Mouse (Mus musculus) hindbrain, embryonic 13.5 days (tissue): ENCODE data around the gene Jade2. TPM values are rescaled to one million over a fixed set of nuclear protein-coding genes. Genes with fewer than 3 reads are reported as not detected.
"Not testable (repeated sequence)": the region's sequence is repeated elsewhere in the genome, so short reads cannot be mapped to it uniquely, and the experiment has no call there.

Experiments
- ATAC-seq: fragments of 200-750 bp; cut with Nextera tagmentation; 2 replicates; pipeline ENCODE4 v1.8.0; 2017; ENCODE audit warnings: moderate TSS enrichment; ENCODE audit not compliant: low FRiP score
- H3K27ac ChIP-seq: fragments of 300-500 bp; sonication (generic); 2 replicates; pipeline ENCODE4 v1.5.1; 2015; ENCODE audit warnings: inconsistent platforms, mild to moderate bottlenecking, moderate library complexity
- H3K27me3 ChIP-seq: fragments of 300-500 bp; sonication (generic); 2 replicates; pipeline ENCODE4 v1.6.1; 2015; ENCODE audit warnings: mild to moderate bottlenecking, inconsistent platforms
- H3K36me3 ChIP-seq: fragments of 300-500 bp; sonication (generic); 2 replicates; pipeline ENCODE4 v1.6.1; 2015; ENCODE audit warnings: mild to moderate bottlenecking, inconsistent platforms
- H3K4me1 ChIP-seq: fragments of 300-500 bp; sonication (generic); replicated peaks from 2 replicates; pipeline ENCODE4 v1.6.1; 2015; ENCODE audit warnings: inconsistent platforms
- H3K4me2 ChIP-seq: fragments of 300-500 bp; sonication (generic); 2 replicates; pipeline ENCODE4 v1.6.1; 2015; ENCODE audit warnings: inconsistent platforms, mild to moderate bottlenecking, moderate library complexity
- H3K4me3 ChIP-seq: fragments of 300-500 bp; sonication (generic); 2 replicates; pipeline ENCODE4 v1.5.1; 2015; ENCODE audit warnings: mild to moderate bottlenecking, inconsistent platforms
- H3K9ac ChIP-seq: fragments of 300-500 bp; sonication (generic); 2 replicates; pipeline ENCODE4 v1.6.1; 2015; ENCODE audit warnings: mild to moderate bottlenecking, inconsistent platforms
- H3K9me3 ChIP-seq: fragments of 300-500 bp; sonication (generic); 2 replicates; pipeline ENCODE4 v1.6.1; 2016; ENCODE audit warnings: inconsistent platforms
- WGBS: fragments of 180-500 bp; shearing (Covaris S2); methylation state at CpG from one replicate; pipeline ENCODE4 v1.1.7; 2015; 5-methylcytosine and 5-hydroxymethylcytosine counted together
- polyA plus RNA-seq: library from polyadenylated mRNA; unstranded; fragments of >200 nt; fragmentation: Nextera tagmentation; extraction: Ambion mirVana; gene quantifications from 2 replicates; pipeline ENCODE4 v1.2.1, GENCODE M21; 2015

Jade2 gene
- polyA plus RNA-seq, 1 experiment from 2014 or later = 0.32 TPM

DNA sequence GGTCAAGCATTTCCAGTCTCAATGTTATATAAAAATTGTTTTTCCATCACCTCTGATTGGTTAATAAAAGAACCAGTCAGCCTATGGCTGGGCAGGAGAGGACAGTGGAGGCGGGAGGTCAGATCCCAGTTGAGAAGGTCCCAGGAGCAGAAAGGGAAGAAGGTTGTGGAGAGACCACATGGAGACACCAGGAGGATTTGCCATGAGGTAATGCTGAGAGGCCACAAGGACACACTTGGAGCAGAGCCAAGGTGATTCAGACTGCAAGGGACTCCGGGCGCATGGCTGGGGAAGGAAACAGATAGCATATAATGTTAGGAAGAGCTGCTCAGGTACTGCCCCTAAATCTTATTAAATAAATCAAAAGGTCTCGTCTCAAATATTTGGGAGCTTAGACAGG, 61.2 kb downstream of the Jade2 start:
- H3K36me3 ChIP-seq = peaks cover 17% of the 10 kb centered on the region
- ATAC-seq = no peak
- no peaks in the 10 kb centered on the region for H3K9me3 ChIP-seq

DNA sequence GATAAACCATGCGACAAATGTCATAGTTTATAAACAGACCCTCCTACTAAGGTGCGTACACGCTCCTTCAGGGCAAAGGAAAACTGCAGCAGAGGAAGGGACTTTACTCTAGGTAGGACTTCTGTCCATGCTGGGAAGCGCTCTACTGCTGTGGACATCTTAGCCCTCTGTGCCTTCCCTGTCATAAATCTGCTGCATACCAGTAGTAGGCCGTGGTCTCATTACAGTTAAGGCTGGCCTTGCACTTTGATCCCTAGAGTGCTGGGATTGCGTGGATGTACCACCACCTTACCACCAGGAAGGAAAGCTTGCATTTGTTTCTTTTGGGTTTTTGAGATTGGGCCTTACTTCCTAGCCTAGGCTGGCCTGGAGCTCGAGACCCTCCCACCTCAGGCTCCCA, 66.8 kb downstream of the Jade2 start:
- H3K4me2 ChIP-seq = no peak overlapping the region
- no peak for ATAC-seq
- no peaks in the 10 kb centered on the region for H3K4me1 ChIP-seq
- H3K9me3 ChIP-seq = no peaks in the 10 kb centered on the region
- H3K27ac ChIP-seq = no peak overlapping the region
- no peaks in the 10 kb centered on the region for H3K27me3 ChIP-seq
- WGBS = 96% methylated on average over 7 of the region's 7 CpGs
- no peak overlapping the region for H3K4me3 ChIP-seq
- no peak overlapping the region for H3K9ac ChIP-seq
- H3K36me3 ChIP-seq = peaks cover 70% of the 10 kb centered on the region

More for the DNA sequence above, 61.2 kb downstream of the Jade2 start:
- Histone ChIP-seq H3K4me3 (no peak overlapping the region), H3K4me2 (no peak overlapping the region), H3K9ac (no peak overlapping the region), H3K27ac (no peak overlapping the region), H3K4me1 (no peaks in the 10 kb centered on the region), H3K27me3 (no peaks in the 10 kb centered on the region)
- 87% methylated on average over 4 of the region's 4 CpGs for WGBS

DNA sequence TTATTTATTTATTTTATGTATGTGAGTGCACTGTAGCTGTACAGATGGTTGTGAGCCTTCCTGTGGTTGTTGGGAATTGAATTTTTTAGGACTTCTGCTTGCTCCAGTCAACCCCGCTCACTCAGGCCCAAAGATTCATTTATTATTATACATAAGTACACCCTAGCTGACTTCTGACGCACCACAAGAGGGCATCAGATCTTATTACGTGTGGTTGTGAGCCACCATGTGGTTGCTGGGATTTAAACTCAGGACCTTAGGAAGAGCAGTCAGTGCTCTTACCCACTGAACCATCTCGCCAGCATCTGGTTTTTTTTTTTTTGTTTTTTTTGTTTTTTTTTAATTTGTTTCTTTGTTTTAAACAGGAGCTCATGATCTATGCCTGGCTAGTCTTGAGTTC, 67.7 kb downstream of the Jade2 start:
- not testable (repeated sequence) for ATAC-seq, H3K4me3 ChIP-seq, H3K4me1 ChIP-seq, H3K9me3 ChIP-seq, H3K4me2 ChIP-seq, H3K27me3 ChIP-seq, H3K27ac ChIP-seq, H3K9ac ChIP-seq
- WGBS = 86% methylated on average over 4 of the region's 4 CpGs
- H3K36me3 ChIP-seq = peaks cover 75% of the 10 kb centered on the region

DNA sequence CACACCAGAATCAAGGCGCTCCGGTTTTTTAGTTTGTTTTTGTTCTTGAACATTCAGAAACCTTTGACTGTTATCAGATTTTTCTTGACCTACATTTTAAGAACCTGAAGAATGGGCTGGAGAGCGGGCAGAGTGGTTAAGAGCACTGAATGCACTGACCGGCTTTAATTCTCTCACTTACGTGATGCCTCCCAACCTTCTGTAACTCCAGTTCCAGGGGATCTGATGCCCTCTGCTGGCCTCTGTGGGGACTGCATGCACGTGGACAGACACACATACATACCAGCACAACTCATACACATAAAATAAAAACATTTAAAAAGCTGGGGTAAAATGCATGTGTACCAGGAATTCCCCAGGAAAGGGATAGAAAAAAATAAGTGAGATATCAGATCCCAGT, 71.5 kb downstream of the Jade2 start:
- no peak overlapping the region for H3K9ac ChIP-seq
- no peak for ATAC-seq
- no peaks in the 10 kb centered on the region for H3K27me3 ChIP-seq
- 93% methylated on average over 6 of the region's 6 CpGs for WGBS
- peaks cover 87% of the 10 kb centered on the region for H3K36me3 ChIP-seq
- H3K4me1 ChIP-seq = no peaks in the 10 kb centered on the region
- no peak overlapping the region for H3K4me2 ChIP-seq
- H3K9me3 ChIP-seq = no peaks in the 10 kb centered on the region
- H3K27ac ChIP-seq = no peak overlapping the region
- H3K4me3 ChIP-seq = no peak overlapping the region

DNA sequence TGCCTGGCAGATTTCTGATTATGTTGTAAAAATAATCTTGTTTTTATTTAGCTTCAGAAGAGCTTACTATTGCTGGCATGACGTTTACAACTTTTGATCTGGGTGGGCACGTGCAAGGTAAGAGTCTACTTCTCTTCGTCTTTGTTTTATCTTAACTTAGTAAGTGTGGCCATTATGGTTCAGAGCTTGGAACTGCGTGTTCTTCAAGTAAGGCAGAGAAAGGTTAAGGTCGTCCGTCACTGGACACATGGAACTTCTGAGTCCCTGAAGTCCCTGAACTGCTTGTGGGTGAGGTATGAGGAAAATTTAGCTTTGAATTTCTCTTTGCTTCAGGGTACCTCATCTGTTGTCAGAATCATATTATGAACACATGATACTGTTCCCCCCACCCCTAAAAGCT, 74.7 kb downstream of the Jade2 start:
- Histone ChIP-seq H3K27me3 (no peaks in the 10 kb centered on the region), H3K9me3 (no peaks in the 10 kb centered on the region), H3K36me3 (peaks cover 70% of the 10 kb centered on the region), H3K4me1 (no peaks in the 10 kb centered on the region), H3K4me3 (no peak overlapping the region), H3K4me2 (no peak overlapping the region), H3K27ac (no peak overlapping the region), H3K9ac (no peak overlapping the region)
- no peak for ATAC-seq
- 98% methylated on average over 6 of the region's 6 CpGs for WGBS

DNA sequence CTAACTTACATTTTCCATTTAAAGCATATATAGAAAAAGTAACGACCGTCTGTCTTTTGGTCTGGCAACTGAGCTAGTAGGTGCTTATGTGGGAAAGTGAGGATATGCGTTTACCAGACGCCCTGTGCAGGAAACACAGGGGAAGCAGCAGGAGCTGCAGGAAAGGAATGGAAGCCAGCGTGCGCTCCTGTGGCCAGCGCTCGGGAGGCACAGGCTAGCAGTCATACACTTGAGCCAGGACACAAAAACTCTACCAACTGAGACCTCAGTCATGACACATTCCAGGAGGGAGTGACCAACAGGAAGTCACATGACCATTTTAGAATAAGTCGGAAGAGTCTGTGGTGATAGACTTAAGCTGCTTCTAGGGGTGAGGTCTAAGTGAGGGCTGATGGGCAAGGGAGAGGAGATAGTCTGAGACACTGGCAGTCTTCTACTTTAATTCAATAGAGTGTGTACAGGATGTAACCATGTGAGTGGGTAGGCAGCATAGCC, 76.6 kb downstream of the Jade2 start:
- no peak overlapping the region for H3K4me2 ChIP-seq
- no peaks in the 10 kb centered on the region for H3K4me1 ChIP-seq
- WGBS = 94% methylated on average over 9 of the region's 9 CpGs
- no peak overlapping the region for H3K9ac ChIP-seq
- H3K27me3 ChIP-seq = no peaks in the 10 kb centered on the region
- H3K27ac ChIP-seq = no peak overlapping the region
- no peaks in the 10 kb centered on the region for H3K9me3 ChIP-seq
- H3K36me3 ChIP-seq = peaks cover 54% of the 10 kb centered on the region
- ATAC-seq = no peak
- no peak overlapping the region for H3K4me3 ChIP-seq

DNA sequence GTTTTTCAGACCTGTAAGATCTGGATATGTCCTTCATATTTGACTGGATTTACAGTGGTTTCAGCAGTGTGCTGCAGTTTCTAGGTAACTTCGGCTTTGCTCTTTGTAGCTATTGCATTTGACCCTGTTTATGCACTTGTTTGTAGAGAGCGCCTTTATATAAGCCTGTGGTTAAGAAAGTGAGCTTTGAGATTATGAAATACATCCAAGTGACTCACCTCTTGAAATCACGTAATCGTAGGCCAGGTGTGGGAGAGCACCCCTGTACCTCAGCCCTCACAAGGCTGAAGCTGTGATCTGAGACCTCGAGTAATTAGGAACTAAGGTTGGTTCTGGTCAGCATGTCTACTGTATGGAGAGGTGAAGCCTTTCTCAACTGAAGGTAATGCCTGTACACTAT, 80.0 kb downstream of the Jade2 start:
- ATAC-seq = no peak
- no peaks in the 10 kb centered on the region for H3K9me3 ChIP-seq
- no peaks in the 10 kb centered on the region for H3K4me1 ChIP-seq
- peaks cover 29% of the 10 kb centered on the region for H3K36me3 ChIP-seq
- no peak overlapping the region for H3K27ac ChIP-seq
- no peaks in the 10 kb centered on the region for H3K27me3 ChIP-seq
- 95% methylated on average over 5 of the region's 5 CpGs for WGBS
- no peak overlapping the region for H3K4me3 ChIP-seq
- H3K4me2 ChIP-seq = no peak overlapping the region
- no peak overlapping the region for H3K9ac ChIP-seq

DNA sequence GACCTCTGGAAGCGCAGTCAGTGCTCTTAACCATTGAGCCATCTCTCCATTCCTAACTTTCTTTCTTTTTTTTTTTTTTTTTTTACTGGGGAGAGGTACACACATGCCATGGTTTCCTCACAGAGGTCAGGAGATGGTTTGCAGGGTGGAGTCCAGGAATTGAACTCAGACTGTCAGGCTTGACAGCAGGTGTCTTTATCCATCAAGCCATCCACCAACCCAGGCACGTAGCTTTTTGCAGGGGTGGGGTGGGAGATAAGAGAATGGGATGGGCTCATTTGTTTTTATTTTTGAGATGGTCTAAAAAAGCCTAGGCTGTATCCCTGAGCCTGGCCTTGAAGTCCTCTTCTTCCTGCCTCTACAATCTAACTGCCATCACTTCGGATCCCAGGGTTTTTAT, 81.9 kb downstream of the Jade2 start:
- Histone ChIP-seq H3K4me2 (no peak overlapping the region), H3K4me3 (no peak overlapping the region), H3K9ac (no peak overlapping the region), H3K9me3 (no peaks in the 10 kb centered on the region), H3K4me1 (no peaks in the 10 kb centered on the region), H3K27me3 (no peaks in the 10 kb centered on the region), H3K36me3 (peaks cover 10% of the 10 kb centered on the region), H3K27ac (no peak overlapping the region)
- ATAC-seq = no peak
- 93% methylated on average over 3 of the region's 3 CpGs for WGBS

DNA sequence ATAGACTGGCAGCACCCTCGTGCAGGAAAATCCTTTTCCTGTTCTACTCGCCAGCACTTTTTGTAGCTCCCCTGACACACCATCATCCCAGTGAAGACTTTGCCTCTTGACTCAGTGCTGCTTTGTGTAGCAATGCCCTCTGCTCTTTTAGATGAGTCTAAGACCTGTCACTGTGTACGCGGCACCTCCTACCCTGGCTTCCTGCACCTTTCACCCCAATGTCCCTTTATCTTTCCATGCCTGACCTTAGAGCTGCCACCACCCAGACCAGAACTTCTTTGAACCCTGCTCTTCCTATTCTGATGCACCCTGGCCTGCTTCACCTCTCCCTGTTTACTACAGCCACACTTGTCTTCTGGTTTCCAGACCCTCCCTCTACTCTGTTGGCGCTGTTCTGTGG, 89.2 kb downstream of the Jade2 start:
- H3K27me3 ChIP-seq = no peaks in the 10 kb centered on the region
- ATAC-seq = no peak
- H3K9me3 ChIP-seq = no peaks in the 10 kb centered on the region
- peaks cover 21% of the 10 kb centered on the region for H3K4me1 ChIP-seq
- no peak overlapping the region for H3K9ac ChIP-seq
- H3K4me2 ChIP-seq = no peak overlapping the region
- H3K4me3 ChIP-seq = no peak overlapping the region
- WGBS = 73% methylated on average over 5 of the region's 5 CpGs
- no peak overlapping the region for H3K27ac ChIP-seq
- peaks cover 3% of the 10 kb centered on the region; the same call in 1 of the 2 replicates for H3K36me3 ChIP-seq

DNA sequence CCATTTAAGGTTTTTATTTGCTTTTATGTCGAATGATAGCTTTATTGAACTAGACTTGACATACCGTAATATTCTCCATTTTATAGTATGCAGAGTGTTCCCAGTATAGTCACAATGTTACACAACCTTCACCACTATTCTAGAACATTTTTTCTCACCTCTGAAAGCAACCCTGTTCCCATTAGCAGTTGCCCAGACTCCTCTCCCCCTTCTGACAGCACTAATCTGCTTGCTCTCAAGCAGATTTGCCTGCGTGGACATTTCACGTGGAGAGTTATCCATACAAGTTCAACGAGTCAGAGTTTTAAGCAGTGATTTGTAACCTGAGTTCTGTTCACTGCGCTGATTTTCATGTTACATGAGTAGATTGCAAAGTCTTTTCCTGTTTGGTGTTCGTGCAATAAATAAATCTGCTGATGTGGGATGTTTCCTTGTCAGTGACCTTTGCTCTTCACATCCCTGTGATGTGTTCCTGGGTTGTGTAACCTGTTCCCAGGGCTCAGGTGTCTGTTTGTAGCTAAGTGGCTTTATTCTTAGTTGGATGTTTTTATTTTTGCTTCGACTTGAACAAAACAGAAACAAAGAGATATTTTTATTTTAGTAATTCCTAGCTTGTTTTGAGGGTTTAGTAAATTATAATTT, 89.8 kb downstream of the Jade2 start:
- Histone ChIP-seq H3K36me3 (peaks cover 3% of the 10 kb centered on the region; the same call in 1 of the 2 replicates), H3K4me1 (peaks cover 25% of the 10 kb centered on the region), H3K4me2 (no peak overlapping the region), H3K27me3 (no peaks in the 10 kb centered on the region), H3K9me3 (no peaks in the 10 kb centered on the region), H3K9ac (no peak overlapping the region), H3K4me3 (no peak overlapping the region), H3K27ac (no peak overlapping the region)
- 87% methylated on average over 8 of the region's 8 CpGs for WGBS
- no peak for ATAC-seq

DNA sequence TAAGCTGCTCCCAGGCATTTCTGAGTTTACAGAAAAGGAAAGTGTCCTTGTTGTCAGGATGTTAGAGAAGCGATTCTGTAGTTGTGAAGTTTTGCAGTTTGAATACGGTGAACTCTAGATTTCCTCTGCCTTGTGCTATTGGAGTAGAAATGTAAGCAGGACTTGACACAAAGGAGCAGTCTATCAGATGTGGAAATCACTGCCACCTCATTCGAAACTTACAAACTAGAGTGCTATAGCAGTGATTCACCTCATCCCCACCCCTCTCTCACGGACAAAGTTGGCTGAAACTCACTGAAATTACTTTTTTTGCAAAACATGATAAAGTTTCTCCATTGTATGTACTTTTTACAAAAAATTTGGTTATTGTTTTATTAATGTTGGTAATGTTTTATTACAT, 92.6 kb downstream of the Jade2 start:
- Histone ChIP-seq H3K36me3 (peaks cover 3% of the 10 kb centered on the region; the same call in 1 of the 2 replicates), H3K4me2 (peak overlapping the region; percentile 94), H3K4me3 (peak overlapping the region; percentile 89), H3K9ac (peak overlapping the region; percentile 46; the same call in 1 of the 2 replicates), H3K27me3 (peaks cover 11% of the 10 kb centered on the region), H3K4me1 (peaks cover 25% of the 10 kb centered on the region), H3K9me3 (no peaks in the 10 kb centered on the region), H3K27ac (no peak overlapping the region)
- no peak for ATAC-seq
- 93% methylated on average over 4 of the region's 4 CpGs for WGBS

DNA sequence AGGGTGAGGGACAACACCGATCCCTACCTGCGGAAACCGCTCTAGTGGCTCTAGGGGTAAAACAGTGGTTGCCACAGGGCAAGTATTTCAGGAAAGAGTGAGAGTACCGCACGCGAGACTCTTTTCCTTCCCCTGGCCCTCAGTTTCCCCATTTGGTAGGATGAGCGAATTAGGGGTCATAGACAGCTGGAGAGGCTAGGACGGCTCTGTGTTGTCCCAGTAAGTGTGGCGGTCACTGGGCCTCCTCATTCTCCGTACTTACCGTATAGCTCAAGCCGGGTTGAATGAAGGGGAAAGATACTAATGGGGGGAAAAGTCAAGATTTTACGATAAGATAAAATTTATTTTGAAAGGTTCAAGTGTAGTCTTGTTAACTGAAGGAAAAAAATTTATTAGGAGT, 93.5 kb downstream of the Jade2 start:
- H3K27me3 ChIP-seq = peaks cover 11% of the 10 kb centered on the region
- H3K4me3 ChIP-seq = peak overlapping the region; percentile 89
- ATAC-seq = 0 out of 2 replicates have a peak, but pooled peaks have one; percentile 24
- H3K9ac ChIP-seq = peak overlapping the region; percentile 91
- H3K4me2 ChIP-seq = peak overlapping the region; percentile 94
- 0 out of 2 replicates have a peak overlapping the region, but pooled peaks have one; percentile 26 for H3K27ac ChIP-seq
- H3K4me1 ChIP-seq = peaks cover 25% of the 10 kb centered on the region
- H3K36me3 ChIP-seq = peaks cover 3% of the 10 kb centered on the region; the same call in 1 of the 2 replicates
- H3K9me3 ChIP-seq = no peaks in the 10 kb centered on the region
- WGBS = 6% methylated on average over 13 of the region's 13 CpGs
